Mouse (Mus musculus): Measurements from ENCODE around the gene Olfr549.

DNA sequence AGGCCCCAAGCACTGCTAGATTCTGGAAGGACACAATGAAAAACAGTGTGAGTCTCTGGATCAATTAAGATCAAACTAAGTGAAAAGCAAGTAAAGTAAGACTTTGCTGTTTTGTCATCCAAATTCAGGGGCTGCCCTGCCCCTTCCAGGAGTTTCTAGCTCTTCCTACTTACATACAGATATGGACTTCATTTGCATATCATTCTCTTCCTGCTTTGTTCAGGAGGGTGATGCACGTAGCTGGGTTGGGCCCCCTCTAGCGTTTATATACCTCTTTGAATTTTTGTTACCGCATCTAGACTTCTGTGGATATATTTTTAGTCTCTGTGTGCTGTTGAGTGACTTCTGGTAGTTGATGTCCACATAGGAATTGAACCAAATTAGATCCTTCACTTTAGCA, 8.4 kb upstream of the Olfr549 start:
- TF ChIP-seq POLR2A (IDR thresholded peaks at IDR 0.05; ENCODE audit: insufficient read depth, low read length) (no peak), EP300 (IDR thresholded peaks at IDR 0.05; ENCODE audit: insufficient read depth, low read depth, low read length) (no peak)
